Mouse (Mus musculus) retina, embryonic 14.5 days (tissue): ENCODE measurements around the gene Dyrk3.

Experiments
- DNase-seq: peaks from one replicate; pipeline ENCODE4 v3.0.0-alpha.2; 2015; ENCODE audit warnings: low spot score

Dyrk3 gene

DNA sequence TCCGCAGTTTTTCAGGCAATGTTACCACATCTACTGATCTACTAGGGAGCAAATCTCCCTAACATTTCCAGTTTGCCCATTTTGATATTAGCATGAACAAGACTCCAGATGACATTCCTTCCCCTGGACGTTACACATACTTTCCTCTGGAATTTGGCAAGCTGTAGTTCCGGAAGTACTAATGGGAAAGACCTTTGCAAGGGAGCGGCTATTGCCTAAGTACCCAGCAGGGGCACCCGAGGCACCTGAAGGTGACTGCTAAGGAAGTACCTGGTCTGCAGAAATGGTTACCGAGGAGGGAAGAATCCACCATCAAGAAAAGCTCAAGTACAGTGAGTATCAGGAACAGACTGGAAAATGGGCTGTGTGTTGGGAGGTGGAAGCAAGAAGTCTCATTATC lies 25.6 kb downstream of the Dyrk3 start:
- DNase-seq: no peak

DNA sequence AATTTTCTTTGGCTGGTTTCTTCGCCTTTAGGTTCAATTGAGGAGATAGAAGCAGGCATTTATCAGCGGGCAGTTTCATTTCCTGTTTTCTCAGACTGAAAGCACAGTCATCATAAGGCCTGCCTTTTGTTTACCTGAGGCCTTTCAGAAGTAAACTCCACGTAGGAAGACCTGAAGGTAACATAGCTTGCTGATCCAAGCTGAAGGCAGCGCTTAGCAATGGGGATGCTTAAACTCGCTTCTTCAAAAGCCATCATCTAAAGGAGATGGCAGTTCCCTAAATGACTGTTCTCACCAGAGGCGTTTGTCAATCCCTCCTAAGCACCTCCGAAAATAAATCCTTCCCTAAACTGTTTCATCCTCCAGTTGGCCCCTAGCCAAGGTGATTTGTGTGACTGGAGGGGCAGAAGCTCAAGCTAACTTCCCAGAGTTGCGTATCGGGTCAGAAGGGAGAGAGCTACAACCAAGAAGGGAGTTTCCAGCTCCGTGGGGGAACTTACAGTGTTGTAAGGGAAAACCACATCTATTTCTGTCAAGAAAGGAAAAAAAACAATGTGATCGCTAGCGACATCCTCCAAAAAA lies 27.5 kb downstream of the Dyrk3 start:
- DNase-seq: no peak

DNA sequence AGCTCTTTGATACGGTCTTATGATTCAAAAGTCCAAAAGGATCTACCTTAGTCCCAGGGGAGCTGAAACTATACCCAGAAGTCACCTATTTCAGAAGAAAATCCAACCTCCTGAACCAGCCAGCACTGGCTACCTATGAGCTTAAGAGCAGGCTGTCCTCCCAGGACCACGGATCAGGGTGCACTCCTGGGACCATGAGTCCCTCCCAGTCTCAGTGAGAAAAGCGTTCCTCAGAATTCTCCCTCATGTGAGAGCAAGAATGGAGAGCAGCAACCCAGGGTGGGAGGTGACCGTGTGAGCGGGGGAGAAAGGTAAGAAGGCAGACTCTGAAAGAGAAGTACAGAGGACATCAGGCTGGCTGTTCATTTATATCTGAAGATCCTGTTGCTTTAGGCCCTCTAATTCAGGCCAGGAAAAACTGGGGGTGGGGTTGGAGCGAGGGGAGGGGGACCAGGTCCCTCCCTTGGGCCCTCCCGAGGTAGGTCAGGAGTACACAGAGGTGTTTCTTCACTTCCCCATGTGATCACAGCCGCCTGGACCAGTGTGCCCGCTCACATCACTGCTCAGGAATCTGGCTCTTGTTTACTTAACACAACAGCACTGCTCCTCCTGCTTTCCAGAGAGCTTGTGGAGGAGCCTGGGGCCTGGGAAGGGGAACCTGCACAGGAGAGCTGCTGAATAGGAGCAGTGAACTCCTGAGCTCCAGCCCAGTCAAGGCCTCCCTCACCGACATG lies 30.4 kb downstream of the Dyrk3 start:
- no peak for DNase-seq

DNA sequence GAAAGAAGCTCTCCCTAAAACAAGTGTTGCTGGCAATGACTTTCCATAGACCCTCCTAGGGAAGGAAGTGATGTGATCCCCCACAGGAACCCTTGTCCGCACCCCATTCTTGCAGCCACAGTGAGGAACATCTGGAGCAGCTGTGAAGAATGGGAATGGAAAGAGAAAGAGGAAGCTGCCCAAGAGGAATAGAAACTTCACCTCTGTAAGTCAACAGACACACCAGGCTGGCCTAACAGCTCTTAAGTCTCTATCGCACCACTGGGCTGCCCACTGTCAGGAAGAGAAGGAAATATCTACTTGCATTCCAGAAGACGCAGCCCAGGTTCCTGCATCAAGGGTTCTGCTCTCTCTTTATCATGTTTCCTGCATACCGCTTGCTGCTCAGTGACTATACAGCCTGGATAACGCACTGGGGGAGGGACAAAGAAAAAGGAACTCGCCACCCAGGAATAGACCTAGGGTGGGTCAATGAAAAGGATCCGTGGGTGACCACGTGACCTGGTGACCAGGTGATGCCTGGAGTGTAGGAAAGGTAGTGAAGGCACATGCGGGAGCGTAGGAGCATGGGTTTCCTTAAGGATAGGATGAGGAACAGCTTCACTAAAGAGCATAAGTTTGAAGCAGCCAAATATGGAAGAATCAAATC lies 34.2 kb downstream of the Dyrk3 start:
- no peak for DNase-seq

DNA sequence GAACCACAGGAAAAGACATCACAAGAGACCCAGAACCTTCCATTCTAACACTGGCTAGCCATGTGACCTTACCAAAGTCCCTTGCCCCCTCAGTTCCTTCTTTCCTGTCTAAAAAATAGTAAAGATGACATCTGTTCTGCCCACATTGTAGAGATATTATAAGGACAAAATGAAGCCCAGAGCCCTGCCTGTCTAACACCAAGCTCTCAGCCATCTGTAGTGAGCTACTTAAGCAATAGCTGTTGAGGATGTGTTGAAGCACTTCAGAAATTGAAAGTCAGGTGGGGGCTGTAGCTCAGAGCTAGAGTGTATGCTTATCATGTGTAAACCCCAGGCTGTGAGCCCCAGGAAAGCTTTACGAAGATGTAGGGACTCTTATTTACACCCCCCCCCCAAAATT lies 37.3 kb downstream of the Dyrk3 start:
- no peak for DNase-seq

DNA sequence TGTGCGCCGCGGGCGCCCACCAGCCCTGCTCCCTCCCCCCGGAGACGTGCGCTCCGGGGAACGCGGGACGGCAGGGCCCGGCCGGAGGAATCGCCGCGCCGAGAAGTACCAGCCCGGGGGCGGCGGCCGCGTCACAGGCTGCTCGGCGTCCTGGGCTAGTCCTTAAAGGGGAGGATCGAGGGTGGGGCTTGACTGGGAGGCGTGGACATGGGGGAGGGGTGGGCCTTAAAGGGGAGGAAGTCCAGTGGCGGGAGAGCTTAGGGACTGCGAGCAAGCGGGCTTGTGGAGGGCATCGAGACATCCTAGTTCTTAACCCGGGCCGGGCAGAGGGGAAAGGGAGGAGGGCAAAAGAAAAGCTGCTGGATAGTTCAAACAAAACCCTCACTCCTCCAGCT lies 40.4 kb downstream of the Dyrk3 start, which contains the start of gene Mapkapk2:
TSS of gene Mapkapk2 (minus strand) at position 127 of the 395 bp plus-strand sequence.
- DNase-seq: peak; percentile 92

DNA sequence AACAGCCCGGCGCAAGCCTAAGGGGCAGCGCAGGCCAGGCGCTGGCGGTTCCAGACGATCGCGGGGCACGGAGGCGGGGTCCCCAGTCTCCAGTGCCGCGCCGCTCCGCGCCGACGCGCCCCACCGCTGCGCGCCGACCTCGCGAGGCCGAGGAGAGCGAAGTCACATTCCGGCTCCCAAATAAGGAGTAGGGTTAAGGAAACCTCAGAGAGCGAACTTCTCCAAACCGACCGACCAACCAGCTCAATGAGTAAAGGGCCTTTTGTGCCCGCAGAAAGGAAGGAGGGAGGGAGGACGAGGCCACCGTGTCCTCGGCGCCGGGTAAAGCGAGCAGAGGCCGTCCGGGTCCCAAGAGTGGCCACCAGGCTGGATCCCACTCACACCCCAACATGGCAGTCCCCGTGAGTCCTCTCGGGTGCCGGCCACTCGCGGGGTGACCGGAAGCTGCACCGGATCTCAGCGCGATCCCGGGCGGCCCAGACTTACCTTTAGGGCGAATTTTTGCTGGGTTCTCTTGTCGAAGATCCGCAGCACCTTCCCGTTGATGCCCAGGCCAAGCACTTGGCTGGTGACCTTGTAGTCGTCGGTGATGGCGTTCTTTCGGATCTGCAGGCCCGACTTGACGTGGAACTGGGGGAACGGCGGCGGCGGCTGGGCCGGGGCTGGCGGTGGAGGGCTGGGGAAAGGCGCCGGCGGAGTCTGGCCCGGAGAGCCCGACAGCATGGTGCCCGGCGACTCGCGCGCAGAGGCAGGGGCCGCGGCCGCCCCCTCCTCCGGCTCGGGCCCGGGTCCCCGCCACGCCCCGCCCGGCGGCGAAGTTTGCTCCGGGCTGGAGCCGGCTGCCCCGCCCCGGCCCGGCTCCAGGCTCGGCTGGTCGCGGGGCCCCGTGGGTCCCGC lies 41.1 kb downstream of the Dyrk3 start:
- DNase-seq: peak; percentile 73

DNA sequence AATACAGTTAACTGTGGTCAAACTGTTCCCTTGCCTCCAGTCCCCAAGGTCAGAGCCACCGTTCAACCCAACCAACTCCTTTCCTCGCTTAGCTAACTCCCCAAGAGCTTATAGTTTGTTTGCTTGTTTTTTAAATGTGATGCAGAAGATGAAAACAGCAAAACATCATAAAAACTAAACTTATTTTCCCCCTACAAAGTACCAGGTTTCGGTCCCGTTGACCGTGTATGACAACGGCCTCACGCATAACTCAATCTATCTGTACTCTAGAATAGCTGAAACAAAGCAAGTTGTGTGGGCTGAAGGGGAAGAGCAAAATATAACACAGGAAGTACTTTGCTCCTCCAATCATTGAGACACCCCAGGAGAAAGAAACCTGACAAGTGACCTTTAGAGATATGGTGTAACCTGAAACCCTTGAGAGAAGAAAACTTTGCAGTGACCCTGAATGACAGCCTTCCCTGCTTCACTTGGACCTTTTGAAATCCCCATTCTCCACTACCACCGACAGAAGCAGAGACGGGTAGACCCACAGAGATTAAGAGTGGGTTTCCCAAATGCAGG lies 41.9 kb downstream of the Dyrk3 start:
- DNase-seq: no peak

DNA sequence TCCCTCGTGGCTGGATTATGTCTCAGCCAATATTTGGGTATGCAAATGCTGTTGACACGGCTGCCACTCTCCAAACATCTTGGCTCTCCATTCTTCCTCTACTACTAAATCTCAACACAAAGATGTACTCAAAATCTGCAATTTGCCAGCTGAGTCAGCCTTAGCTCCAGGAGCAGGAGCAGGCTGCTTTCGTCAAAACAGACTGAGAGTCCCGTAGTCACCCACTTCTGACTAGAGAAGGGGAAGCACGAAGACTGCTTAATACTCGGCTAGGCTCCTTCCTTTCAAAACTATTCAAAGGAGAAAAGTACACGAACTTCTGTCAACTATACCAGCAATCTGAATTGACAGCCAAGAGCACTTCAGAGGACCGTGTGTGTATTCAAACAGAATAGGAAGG lies 42.6 kb downstream of the Dyrk3 start:
- no peak for DNase-seq

DNA sequence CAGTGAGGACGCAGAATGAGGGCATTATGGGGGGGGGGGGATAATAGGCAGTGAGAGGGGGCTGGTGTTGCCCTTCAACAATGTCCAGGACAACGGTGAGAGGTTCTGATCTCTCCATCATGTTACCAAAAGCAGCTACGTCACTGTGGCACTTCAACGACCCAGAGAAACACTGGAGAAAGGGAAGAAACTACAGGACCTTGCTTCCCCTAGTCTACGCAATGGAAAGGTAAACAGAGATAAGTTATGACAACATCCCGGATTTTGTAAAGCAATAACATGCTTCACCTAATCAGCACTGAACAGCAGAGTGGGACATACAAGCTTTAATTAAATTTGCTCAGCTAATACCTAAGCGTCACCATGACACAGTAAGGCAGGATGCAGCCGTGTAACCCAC lies 44.3 kb downstream of the Dyrk3 start:
- DNase-seq: no peak

DNA sequence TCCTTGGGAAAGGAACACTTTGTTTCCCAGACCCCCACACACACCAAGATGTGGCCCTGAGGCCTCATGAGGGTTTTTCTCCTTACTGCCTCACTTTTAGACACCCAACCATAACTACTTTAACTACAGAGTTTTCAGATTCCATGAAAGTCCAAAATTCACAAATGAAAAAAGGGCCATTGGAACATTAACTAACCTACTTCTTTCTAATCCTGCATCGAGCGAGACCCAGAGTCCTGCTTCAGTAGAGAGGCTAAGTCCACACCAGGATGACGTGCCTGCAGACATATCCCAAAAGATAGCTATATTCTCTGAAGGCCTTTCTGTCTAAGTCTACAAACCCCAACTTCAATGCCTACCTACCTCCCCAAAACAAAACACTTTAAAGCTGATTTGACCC lies 45.3 kb downstream of the Dyrk3 start:
- no peak for DNase-seq

DNA sequence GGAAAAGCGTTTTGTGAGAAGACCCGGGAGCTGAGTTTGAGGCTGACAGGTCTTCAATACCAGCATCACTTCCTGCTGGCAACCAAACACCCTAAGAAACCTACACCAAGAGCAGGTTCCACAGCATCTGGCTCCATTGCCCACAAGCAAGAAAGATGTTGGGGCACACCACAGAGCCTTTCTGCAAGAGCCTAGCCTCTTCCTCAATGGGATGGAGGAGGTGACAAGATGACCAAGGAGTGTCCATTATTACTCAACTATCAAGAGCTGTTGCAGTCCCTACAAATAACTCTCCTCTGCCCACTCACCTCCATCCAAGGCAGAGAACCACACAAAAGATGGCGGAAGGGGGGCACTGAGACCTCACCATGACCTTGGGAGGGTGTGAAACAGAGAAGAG lies 46.0 kb downstream of the Dyrk3 start:
- no peak for DNase-seq

DNA sequence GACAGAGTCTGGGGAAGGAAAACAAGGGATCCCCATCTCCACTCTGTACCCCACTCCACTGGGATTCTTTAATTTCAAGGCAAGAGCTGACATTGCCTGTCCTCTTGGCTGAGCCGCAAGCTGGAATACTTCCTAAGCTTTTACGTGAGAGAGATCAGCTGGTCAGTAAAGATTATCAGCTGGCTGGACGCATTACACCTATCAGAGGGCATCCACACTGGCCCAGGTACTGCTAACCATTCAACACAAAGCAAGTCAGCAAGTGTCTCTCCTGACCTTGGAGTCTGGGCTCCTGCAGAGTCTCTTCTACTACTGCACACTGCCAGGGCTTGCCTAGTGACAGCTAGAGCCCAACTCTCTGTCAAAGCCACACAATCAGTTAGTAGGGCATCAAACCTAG lies 46.7 kb downstream of the Dyrk3 start:
- DNase-seq: no peak

DNA sequence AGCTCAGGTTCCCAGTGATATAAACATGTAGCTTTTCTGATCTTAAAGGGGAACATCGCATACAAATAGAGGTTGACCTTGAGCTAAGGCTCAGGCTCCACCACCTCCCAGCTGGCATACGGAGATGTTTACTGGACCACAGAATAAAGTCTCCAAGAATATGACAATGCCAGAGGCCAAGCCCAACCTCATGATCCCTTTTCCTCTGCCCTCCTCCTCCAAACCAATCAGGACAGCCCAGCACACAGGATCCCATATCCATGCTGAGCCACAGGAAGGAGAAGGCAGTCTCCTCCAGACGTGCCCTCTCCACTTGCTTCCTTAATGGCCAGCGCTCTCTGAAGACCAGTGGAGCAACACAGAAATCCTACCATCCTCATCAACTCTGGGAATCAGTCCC lies 47.3 kb downstream of the Dyrk3 start:
- no peak for DNase-seq

DNA sequence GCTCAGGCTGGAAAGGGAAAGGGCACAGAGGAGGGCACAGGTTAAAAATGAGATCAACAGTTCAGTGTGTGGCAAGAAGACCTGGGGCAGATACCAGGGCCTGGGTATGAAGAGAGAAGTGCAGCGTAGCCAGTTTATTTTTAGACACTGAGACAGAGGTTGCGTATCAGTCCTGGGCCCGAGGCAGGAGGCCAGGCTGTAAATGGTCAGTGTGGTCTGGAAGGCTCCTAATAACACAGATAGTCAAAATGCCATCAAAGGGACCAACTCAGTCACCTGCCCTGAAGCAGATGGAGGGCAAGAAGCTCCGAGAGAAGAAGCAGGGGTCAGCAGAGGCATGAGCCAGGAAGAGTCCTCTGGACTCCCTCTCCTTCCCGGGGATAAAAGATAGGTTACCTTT lies 47.9 kb downstream of the Dyrk3 start:
- no peak for DNase-seq

DNA sequence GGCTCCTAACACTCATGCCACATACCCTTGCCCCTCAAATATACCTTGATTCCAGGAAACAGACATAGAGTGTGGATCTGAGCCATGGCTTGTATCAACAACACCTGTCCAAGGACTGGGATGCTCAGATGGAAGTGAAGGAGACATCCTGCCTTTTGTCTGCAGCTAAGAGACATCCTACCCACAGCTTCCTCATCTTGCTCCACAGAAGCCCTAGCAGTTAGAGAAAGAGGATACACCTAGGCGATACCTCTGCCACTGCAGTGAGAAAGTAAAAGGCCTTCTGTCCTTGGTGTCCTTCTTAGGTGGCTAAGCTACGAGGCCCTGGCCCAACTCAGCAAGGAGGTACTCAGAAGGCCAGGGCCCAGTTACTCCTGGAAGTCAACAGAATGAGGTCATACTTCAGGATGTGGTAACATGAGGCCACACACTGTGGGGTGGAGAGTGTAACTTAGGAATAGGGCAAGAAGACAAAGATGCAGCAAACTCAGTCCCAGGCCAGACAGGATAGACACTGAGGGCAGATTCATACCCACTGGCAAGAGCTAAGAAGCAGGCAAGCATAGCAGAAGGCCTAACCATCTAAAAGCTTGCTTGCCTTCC lies 48.5 kb downstream of the Dyrk3 start:
- DNase-seq: no peak

DNA sequence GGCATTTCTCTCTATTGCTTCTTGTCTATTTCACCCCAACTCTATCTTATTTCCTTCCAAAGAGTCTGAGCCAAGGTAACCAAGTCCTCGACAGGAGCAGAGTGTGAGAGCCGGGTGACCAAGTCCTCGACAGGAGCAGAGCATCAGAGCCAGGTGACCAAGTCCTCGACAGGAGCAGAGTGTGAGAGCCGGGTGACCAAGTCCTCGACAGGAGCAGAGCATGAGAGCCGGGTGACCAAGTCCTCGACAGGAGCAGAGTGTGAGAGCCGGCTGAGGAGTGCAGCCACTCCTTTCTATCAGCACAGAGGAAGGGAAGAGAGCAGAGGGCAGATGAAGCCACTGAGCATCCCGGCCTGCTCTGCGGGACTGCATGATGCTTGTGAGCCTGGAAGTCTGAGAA lies 49.6 kb downstream of the Dyrk3 start:
- DNase-seq: no peak

DNA sequence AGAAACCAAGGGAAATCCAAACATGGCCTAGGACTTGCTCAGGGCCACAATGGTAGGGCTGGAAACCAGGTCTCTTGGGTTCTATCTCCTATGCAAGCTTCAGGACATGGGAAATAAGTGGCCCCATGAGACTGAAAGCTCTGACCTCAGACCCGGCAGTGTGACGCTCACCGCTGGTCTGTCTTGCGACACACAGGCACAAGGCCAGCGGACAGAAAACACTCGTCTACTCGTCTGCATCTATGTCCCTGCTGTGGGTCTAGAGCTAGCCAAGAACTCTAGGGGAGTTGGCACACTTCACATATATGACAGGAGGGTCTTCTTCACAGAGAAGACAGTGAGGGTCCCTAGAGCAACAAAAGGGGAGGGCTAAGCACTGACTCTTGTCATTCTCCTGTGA lies 51.2 kb downstream of the Dyrk3 start:
- DNase-seq: no peak

DNA sequence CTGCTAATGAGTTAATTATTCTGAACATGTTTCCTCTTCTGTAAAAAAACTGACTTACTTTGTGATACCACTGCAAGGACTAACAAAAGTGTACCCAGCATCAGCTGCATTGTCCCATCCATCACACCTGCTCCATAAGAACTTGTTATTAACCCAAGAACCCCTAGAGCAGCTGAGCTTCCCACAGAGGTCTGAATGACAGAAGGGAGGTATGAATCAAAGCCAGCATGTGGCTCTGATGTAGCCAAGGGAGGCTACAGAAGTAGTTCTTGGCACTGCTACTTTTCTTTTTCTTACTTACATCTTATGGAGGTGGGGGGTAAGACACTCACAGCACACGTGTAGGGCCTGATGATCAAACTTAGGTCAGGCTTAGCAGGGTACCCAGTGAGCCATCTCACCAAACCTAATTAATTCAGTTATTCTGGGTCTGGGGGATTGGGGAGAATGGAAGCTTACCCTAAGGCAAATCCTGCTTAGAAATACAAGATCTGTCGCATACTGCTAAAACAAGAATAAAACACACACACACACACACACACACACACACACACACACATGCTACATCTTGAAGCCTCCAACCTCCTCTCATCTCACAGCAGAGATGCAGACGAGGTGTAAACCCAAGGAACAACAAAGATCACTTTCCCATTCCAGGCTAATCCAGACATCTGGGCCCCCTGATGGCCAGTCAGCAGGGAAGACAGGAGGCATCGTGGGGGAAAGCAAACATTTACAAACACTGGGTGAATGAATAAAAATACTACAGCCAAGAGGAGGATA lies 52.0 kb downstream of the Dyrk3 start:
- no peak for DNase-seq

DNA sequence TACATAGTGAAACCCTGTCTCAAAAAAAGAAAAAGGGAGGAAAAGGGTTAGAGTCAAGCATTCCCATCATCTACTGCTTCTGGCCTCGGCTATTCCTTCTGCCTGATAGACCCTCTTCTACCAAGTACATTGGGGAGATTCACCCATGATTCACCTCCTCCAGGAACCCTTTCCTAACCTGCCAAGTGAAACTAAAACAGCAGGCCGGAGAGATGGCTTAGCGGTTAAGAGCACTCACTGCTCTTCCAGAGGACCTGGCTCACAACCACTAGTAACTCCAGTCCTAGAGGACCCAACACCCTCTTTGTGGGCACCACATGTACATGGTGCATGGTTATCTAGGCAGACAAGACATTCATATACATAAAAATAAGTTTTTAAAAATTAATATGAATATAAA lies 52.9 kb downstream of the Dyrk3 start:
- no peak for DNase-seq

DNA sequence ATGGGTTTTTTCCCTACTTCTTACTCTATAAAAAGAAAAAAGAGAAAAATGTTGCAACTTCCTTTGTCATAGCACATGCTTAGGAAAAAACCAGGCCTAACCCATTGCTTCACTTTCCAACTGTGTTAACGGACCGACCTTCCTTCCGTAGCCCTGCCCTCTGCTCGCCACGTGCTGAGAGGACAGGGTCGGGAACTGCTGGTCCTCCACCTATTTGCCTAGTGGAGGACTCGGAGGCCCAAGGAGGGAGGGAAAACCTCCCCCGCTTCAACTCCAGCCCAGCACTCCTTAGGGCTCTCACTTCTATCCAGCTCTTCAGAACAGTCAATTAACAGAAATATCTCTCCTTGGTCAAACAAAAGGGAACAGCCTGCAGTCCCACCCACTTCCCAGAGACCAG lies 53.9 kb downstream of the Dyrk3 start:
- DNase-seq: no peak
